Mouse (Mus musculus): ENCODE data around the gene Eva1c. TPM values are rescaled to one million over a fixed set of nuclear protein-coding genes. Genes with fewer than 3 reads are reported as not detected.

Gene Eva1c
- polyA plus RNA-seq, 1 experiment from 2014 or later = 1.0 TPM

DNA sequence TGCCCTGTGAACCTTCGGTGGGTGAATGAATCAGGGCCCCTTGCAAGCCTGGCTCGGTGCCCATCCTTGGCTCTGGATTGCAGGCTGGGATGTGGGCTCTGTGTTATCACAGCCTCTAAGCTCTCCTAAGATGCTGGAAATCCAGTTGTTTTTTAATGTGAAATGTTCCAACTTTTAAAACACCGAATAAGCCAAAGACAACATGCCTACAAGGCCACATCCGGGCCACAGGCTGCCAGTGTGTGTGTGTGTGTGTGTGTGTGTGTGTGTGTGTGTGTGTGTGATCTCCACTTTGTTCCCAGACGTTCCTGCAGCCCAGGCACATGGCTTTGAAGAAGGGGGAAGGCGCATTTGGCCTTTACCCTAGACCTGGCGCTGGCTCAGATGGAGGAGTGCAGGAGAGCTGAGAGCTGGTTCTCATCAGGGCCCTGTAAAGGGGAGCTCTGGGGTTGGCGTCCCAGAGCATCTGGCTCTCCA, 56.0 kb downstream of the Eva1c start:
- H3K4me1 ChIP-seq (replicated peaks) = peaks cover 8% of the 10 kb centered on the region
- H3K9me3 ChIP-seq = no peaks in the 10 kb centered on the region
- no peaks in the 10 kb centered on the region for H3K27me3 ChIP-seq (ENCODE audit: insufficient read depth, poor library complexity, severe bottlenecking)
- no peak overlapping the region for H3K4me3 ChIP-seq
- no peak for DNase-seq (ENCODE audit: low spot score)
- WGBS = 70% methylated on average over 8 of the region's 8 CpGs
- H3K36me3 ChIP-seq = no peaks in the 10 kb centered on the region
- no peak overlapping the region for H3K27ac ChIP-seq

DNA sequence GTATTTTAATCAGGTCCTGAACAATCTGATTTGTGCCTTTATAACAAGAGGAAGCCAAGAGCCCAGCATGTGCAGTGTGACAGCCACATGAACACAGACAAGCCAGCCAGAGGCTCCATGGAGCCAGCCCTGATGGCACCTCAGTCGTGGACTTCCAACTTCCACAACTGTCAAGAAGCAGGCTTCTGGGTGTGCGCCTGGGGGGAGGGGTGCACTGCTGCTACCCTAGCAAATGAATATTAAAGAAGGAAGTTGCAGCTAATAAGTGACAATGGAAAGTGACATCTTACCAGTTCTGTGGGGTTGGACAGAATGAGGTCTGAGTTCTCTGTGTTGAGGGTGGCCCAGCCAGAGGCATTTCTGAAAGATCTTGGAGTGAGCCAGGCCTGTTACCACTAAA, 58.8 kb downstream of the Eva1c start:
- H3K4me1 ChIP-seq (replicated peaks) = peaks cover 8% of the 10 kb centered on the region
- no peaks in the 10 kb centered on the region for H3K9me3 ChIP-seq
- WGBS = 75% methylated on average over 2 of the region's 2 CpGs
- H3K4me3 ChIP-seq = no peak overlapping the region
- H3K36me3 ChIP-seq = no peaks in the 10 kb centered on the region
- no peaks in the 10 kb centered on the region for H3K27me3 ChIP-seq (ENCODE audit: insufficient read depth, poor library complexity, severe bottlenecking)
- DNase-seq (ENCODE audit: low spot score) = no peak
- H3K27ac ChIP-seq = 0 out of 2 replicates have a peak overlapping the region, but pooled peaks have one; percentile 12

DNA sequence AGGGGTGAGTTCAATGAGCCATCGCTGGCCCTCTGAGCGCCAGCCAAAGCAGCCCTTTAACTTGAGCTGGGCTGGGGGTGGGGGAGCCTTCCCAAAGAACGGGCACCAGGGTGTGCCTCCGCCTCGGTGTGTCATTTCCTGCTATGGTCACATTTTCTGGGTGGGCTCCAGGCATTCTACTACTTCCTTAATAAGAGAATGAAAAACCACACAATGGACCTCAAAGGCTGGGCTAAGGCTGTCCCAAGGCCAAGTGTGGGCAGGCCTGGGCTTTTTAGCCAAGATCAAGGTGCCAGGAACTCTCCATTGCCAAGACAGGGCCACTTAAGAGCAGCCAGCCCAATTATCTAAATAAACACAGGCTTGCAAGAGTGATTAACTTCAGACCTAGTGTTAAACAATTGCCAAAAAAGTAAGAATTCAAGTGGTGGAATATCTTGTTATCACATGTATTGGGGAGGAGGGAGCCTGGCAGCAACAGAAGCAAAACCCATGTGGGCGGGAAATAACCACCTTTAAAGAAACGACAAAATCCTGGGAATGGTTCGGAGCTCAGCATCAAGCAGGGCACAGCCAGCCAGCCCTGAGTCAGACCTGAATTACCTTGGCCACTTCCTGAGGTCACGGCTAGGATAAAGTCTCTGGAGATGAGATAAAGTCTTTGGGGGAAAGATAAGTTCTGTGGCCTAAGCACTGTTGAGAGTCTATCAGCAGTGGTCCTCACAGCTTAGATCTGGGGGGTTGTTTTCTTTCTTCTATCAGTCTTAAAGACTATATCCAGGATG, 59.5 kb downstream of the Eva1c start:
- no peak overlapping the region for H3K4me3 ChIP-seq
- DNase-seq (ENCODE audit: low spot score) = no peak
- H3K4me1 ChIP-seq (replicated peaks) = peaks cover 8% of the 10 kb centered on the region
- H3K27me3 ChIP-seq (ENCODE audit: insufficient read depth, poor library complexity, severe bottlenecking) = no peaks in the 10 kb centered on the region
- WGBS = 79% methylated on average over 9 of the region's 9 CpGs
- no peaks in the 10 kb centered on the region for H3K9me3 ChIP-seq
- 0 out of 2 replicates have a peak overlapping the region, but pooled peaks have one; percentile 12 for H3K27ac ChIP-seq
- H3K36me3 ChIP-seq = no peaks in the 10 kb centered on the region

DNA sequence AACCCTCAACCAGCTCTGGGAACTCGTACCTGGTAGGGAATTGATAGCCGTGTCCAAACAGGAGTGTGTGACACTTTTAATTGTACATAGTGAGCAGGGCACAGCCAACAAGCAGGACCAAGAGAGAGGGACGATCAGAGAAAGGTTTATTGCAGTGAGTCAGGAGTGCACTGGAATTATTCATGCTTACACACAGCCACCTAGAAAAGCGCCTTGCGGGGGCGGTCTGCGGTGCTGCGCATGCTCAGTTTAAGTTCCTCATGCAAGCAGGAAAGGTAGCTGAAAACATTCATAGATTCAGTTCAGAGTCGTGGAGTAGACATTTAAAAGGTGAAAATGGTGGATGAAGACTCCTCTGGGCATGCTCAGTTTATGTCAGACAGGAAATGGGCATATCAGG, 64.2 kb downstream of the Eva1c start:
- Histone ChIP-seq H3K27ac (no peak overlapping the region), H3K4me3 (no peak overlapping the region)
- 92% methylated on average over 9 of the region's 9 CpGs for WGBS

DNA sequence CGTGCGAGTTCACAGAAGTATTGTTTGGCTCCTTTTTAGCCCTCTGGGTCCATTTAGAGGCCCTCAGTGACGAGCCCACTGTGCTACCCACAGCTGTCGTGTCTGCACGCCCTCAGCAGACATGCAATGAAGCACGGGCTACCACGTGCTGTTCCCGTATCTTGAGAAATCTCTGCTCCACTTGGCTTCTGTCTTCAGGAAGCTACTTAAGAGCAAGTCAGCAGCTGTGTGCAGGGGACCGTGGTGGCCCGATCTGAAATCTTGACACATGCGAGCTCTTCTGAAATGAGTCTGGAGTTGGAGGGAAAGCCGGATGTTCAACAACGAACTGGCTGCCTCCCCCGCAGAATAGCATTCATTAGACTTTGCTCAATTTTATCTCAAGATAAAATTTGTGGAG, 65.1 kb downstream of the Eva1c start:
- no peak overlapping the region for H3K4me3 ChIP-seq
- H3K4me1 ChIP-seq (replicated peaks) = peaks cover 10% of the 10 kb centered on the region
- H3K27me3 ChIP-seq (ENCODE audit: insufficient read depth, poor library complexity, severe bottlenecking) = no peaks in the 10 kb centered on the region
- no peaks in the 10 kb centered on the region for H3K9me3 ChIP-seq
- no peak for DNase-seq (ENCODE audit: low spot score)
- H3K27ac ChIP-seq = no peak overlapping the region
- no peaks in the 10 kb centered on the region for H3K36me3 ChIP-seq
- WGBS = 76% methylated on average over 14 of the region's 14 CpGs

More for the DNA sequence above, 64.2 kb downstream of the Eva1c start:
- Histone ChIP-seq H3K4me1 (replicated peaks) (peaks cover 12% of the 10 kb centered on the region), H3K9me3 (no peaks in the 10 kb centered on the region), H3K27me3 (ENCODE audit: insufficient read depth, poor library complexity, severe bottlenecking) (no peaks in the 10 kb centered on the region), H3K36me3 (no peaks in the 10 kb centered on the region)
- DNase-seq (ENCODE audit: low spot score) = no peak

DNA sequence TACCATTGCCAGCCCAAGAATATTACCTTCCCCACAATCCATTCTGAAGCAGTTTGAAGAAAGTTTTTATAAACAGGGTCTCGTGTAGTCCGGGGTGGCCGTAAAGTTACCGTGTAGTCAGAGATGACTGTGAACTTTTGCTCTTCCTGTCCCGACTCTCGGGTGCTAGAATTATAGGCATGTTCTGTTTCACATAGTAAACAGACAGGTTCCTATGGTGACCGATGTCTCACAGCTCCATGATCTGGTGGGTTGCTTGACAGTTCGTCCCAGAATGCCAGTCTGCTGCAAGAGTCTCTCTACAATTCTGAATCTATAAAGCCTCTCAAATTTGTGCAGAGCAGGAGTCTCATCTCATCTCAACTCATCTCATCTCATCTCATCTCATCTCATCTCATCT, 65.6 kb downstream of the Eva1c start:
- Histone ChIP-seq H3K4me1 (replicated peaks) (peaks cover 10% of the 10 kb centered on the region), H3K9me3 (no peaks in the 10 kb centered on the region), H3K4me3 (no peak overlapping the region), H3K27me3 (ENCODE audit: insufficient read depth, poor library complexity, severe bottlenecking) (no peaks in the 10 kb centered on the region), H3K36me3 (no peaks in the 10 kb centered on the region), H3K27ac (no peak overlapping the region)
- 78% methylated on average over 8 of the region's 8 CpGs for WGBS
- DNase-seq (ENCODE audit: low spot score) = no peak

DNA sequence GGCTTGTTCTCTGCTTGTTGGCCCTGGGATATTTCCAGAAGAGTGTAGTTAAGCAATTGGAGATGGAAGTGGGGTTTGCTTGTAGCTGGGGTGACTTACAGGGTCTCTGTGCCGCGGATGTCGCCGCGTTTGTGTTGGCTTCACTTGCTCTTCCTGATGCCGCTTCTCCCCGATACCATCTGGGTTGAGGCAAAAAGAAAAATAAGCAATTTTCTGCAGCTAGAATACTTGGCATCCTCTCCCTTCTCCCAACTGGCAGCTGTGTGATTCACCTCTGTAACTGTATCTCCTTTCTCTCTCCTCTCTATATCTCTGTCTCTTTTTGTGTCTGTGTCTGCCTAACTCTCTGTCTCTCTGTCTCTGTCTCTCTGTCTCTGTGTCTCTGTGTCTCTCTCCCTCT, 66.5 kb downstream of the Eva1c start:
- Histone ChIP-seq H3K27me3 (ENCODE audit: insufficient read depth, poor library complexity, severe bottlenecking) (no peaks in the 10 kb centered on the region), H3K9me3 (no peaks in the 10 kb centered on the region), H3K36me3 (no peaks in the 10 kb centered on the region), H3K4me1 (replicated peaks) (peaks cover 10% of the 10 kb centered on the region), H3K27ac (no peak overlapping the region), H3K4me3 (no peak overlapping the region)
- 68% methylated on average over 7 of the region's 7 CpGs for WGBS
- no peak for DNase-seq (ENCODE audit: low spot score)

DNA sequence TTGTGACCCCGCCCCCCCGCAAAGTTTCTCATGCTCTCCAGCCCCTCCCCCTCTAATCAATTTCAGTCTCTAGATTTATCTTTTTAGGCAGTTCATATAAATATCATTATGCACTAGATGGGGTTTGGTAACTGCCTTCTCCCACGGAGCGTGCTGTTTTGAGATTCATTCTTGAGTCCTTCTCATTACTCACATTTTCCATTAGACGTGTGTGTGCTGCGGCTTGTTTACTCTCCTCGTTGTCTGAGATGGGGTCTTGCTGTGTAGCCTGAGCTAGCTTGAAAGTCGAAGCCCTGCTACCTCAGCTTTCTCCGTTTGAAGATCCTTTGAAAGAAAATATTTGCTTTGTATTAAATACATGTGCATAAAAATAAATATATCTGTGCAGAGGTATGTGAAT, 67.3 kb downstream of the Eva1c start:
- DNase-seq (ENCODE audit: low spot score) = no peak
- no peak overlapping the region for H3K4me3 ChIP-seq
- H3K27ac ChIP-seq = no peak overlapping the region
- WGBS = 59% methylated on average over 9 of the region's 9 CpGs
- no peaks in the 10 kb centered on the region for H3K27me3 ChIP-seq (ENCODE audit: insufficient read depth, poor library complexity, severe bottlenecking)
- H3K4me1 ChIP-seq (replicated peaks) = peaks cover 10% of the 10 kb centered on the region
- H3K36me3 ChIP-seq = no peaks in the 10 kb centered on the region
- H3K9me3 ChIP-seq = no peaks in the 10 kb centered on the region

DNA sequence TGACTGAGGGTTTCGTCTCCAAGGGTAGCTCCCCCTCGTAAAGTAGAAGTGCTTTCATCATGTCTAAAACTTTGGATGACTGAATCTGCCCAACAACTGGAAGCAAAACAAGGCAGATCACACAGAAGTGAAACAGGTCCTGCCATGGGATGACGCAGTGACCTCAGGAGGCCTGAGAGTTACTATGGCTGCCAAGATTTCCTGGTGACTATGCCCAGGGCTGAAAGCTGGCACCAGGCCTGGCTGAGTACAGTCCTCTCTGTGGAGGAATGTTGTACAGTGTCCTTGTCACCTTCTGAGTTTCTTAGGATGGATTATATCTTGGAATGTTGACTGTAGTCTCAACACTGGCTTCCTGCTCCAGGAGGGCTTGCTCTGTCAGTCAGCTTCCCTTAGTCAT, 71.1 kb downstream of the Eva1c start:
- no peak overlapping the region for H3K4me3 ChIP-seq

DNA sequence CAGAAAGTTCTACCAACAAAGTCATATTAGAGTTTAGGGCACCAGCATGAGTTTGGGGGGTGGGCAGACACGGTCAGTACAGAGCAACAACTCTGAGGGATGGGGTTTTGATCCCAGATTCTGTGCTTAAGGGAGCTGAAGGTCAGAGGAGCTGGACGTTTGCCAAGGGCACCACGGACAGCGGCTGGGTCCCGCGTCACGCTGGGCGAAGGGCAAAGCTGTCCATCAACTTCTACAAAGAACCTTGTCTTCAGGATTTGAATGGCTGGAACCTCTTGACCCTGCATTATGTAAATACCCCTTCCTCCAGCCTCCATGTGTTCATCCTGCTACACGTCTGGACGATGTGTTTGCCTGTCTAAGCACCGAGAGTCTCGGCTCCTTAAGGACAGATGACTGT, 73.0 kb downstream of the Eva1c start:
- Histone ChIP-seq H3K4me3 (no peak overlapping the region), H3K27me3 (ENCODE audit: insufficient read depth, poor library complexity, severe bottlenecking) (peaks cover 6% of the 10 kb centered on the region; the same call in 1 of the 2 replicates), H3K4me1 (replicated peaks) (peaks cover 23% of the 10 kb centered on the region), H3K36me3 (no peaks in the 10 kb centered on the region), H3K27ac (no peak overlapping the region), H3K9me3 (no peaks in the 10 kb centered on the region)
- DNase-seq (ENCODE audit: low spot score) = peak; percentile 69
- 28% methylated on average over 12 of the region's 12 CpGs for WGBS

More for the DNA sequence above, 71.1 kb downstream of the Eva1c start:
- no peaks in the 10 kb centered on the region for H3K9me3 ChIP-seq
- WGBS = 91% methylated on average over 3 of the region's 3 CpGs
- H3K27ac ChIP-seq = no peak overlapping the region
- H3K4me1 ChIP-seq (replicated peaks) = peaks cover 24% of the 10 kb centered on the region
- DNase-seq (ENCODE audit: low spot score) = no peak
- H3K27me3 ChIP-seq (ENCODE audit: insufficient read depth, poor library complexity, severe bottlenecking) = no peaks in the 10 kb centered on the region
- no peaks in the 10 kb centered on the region for H3K36me3 ChIP-seq

DNA sequence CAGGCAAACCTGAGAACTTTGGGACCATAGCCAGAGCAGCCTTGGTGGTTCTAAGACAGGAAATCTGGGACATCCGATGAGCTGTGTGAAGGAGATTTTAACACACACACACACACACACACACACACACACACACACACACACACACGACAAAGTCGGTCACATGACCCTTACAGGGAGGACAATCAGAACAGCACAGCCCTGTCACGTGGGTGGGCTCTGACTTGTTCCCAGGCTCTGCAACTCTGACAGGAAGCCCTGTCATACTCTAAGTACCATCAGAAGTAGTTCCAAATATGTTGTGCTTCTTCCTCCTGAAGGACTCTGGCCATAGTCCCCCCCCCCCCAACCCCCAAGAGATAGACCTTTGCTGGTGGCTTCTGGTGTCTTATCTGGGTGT, 74.8 kb downstream of the Eva1c start:
- Histone ChIP-seq H3K27ac (no peak overlapping the region), H3K4me1 (replicated peaks) (peaks cover 23% of the 10 kb centered on the region), H3K27me3 (ENCODE audit: insufficient read depth, poor library complexity, severe bottlenecking) (peaks cover 6% of the 10 kb centered on the region; the same call in 1 of the 2 replicates), H3K36me3 (no peaks in the 10 kb centered on the region), H3K9me3 (no peaks in the 10 kb centered on the region), H3K4me3 (no peak overlapping the region)
- 81% methylated on average over 3 of the region's 4 CpGs for WGBS
- DNase-seq (ENCODE audit: low spot score) = no peak

DNA sequence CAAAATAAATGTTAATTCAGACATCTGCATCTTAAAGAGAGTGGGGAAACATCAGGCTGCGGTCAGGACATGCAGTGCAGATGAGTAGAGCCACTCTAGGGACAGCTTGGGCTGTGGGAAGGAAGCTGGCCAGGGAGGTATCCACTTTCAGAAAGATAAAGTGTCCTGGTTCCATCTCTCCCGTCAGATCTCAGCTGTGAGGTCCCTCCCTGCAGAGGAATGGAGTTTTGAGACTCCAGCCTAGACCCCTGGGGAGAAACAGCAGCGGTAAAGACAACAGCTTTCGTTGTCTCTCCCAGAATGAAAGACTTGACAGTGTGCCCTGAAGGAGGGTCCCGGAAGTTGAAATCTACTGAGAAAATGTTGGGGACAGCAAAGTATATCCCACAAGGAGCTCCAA, 76.8 kb downstream of the Eva1c start:
- Histone ChIP-seq H3K4me1 (replicated peaks) (peaks cover 32% of the 10 kb centered on the region), H3K4me3 (no peak overlapping the region), H3K36me3 (no peaks in the 10 kb centered on the region), H3K27ac (no peak overlapping the region; the same call in 1 of the 2 replicates), H3K9me3 (no peaks in the 10 kb centered on the region), H3K27me3 (ENCODE audit: insufficient read depth, poor library complexity, severe bottlenecking) (peaks cover 6% of the 10 kb centered on the region; the same call in 1 of the 2 replicates)
- 23% methylated on average over 5 of the region's 5 CpGs for WGBS
- no peak for DNase-seq (ENCODE audit: low spot score)

DNA sequence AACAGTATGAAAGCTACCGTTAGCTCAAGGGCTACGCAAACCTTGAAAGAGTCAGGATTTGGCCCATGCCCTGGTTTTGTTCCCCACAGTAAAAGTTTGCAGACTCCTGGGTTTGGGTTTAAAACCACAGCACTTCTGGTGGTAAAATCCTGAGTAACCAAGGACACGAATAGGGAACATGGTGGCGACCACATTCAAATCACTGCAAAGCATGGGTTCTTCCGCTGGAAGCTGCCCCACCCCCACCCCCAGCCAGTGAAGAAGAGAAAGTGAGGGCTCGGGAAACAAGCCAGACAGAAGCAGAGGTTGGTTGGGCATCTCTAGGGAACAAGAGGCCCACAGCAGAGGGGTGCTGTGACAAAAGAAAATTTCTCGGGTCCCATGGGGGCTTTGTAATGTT, 80.7 kb downstream of the Eva1c start:
- no peak for DNase-seq (ENCODE audit: low spot score)
- H3K36me3 ChIP-seq = no peaks in the 10 kb centered on the region
- H3K27ac ChIP-seq = no peak overlapping the region
- no peaks in the 10 kb centered on the region for H3K9me3 ChIP-seq
- WGBS = 71% methylated on average over 7 of the region's 7 CpGs
- H3K4me1 ChIP-seq (replicated peaks) = peaks cover 26% of the 10 kb centered on the region
- H3K4me3 ChIP-seq = no peak overlapping the region
- H3K27me3 ChIP-seq (ENCODE audit: insufficient read depth, poor library complexity, severe bottlenecking) = peaks cover 6% of the 10 kb centered on the region; the same call in 1 of the 2 replicates
